Mouse (Mus musculus): ENCODE measurements around the gene Prr5l.

- TF ChIP-seq CTCF (IDR thresholded peaks at IDR 0.05) (no peak), POLR2A (IDR thresholded peaks at IDR 0.05; ENCODE audit: insufficient read depth, low read depth, low read length) (no peak)
Measured at GRCm38 (mm10) chr2:101826186-101826707, 56.6 kb downstream of the Prr5l start.

Measured in heart, adult 2 months (tissue).